Mouse (Mus musculus) E14TG2a.4 (cell line): ENCODE measurements around the gene 4930562C15Rik.

Experiments used
- CTCF ChIP-seq: conservative IDR thresholded peaks from 2 replicates; pipeline ENCODE4 v1.5.1; 2014; ENCODE audit warnings: low read length
- POU5F1 ChIP-seq: IDR thresholded peaks from 2 replicates; pipeline ENCODE4 v1.6.1; 2014; ENCODE audit warnings: low read length, borderline replicate concordance

DNA sequence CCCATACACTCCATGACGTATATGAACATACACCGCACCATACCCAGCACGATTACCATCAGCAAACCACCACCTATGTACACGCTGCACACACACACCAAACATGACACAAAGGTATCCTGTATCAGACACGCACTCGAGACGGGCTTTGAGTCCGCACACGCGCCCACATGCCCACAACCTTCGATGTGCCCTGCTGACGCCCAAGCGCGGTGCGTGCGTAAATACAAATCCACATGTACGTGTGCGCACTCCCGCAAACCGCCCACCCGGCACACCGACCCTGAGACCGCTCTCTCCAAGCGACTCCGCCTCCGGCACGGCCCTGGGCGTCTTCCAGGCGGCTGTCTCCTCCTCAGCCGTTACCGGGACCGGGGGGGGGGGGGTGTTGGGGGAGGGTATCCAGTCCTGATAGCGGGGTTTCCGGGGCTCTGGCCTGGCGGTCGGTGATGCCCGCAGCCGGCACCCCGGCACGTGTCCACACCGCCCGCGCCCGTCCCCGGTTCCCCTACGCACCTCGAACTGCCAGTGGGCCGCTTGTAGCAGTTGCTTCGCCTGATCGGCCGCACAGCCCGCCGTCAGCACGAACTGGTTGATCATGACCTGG lies 44.0 kb downstream of the 4930562C15Rik start:
- TF ChIP-seq CTCF: no peak
- no peak for TF ChIP-seq POU5F1
